Mouse (Mus musculus): Measurements from ENCODE around the gene Tada3. TPM values are rescaled to one million over a fixed set of nuclear protein-coding genes. Genes with fewer than 3 reads are reported as not detected.
A peak's percentile ranks its signal among the peaks of the same experiment; 100 is the strongest.

Gene Tada3
- polyA plus RNA-seq (2011; ENCODE audit: insufficient read depth, insufficient read length, low replicate concordance, missing spikeins), result 12.0 and 21.6 TPM in 2 replicates

- 1% methylated on average over 61 of the region's 61 CpGs for WGBS
- Histone ChIP-seq H3K4me1 (ENCODE audit: control insufficient read depth, insufficient read depth, low read length) (peaks cover 4% of the 10 kb centered on the region), H3K27ac (ENCODE audit: control insufficient read depth, insufficient read depth, low read depth, low read length, poor library complexity) (peak within 1 kb of the TSS; percentile 90), H3K4me3 (replicated peaks; ENCODE audit: control insufficient read depth, low read depth, low read length) (peak within 1 kb of the TSS; percentile 93)
- TF ChIP-seq CTCF (IDR thresholded peaks at IDR 0.05; ENCODE audit: control insufficient read depth, insufficient read depth, low read length) (no peak; the same call in 1 of the 2 replicates), POLR2A (IDR thresholded peaks at IDR 0.05; ENCODE audit: borderline replicate concordance, control insufficient read depth, low read depth, low read length) (peak; percentile 87; the same call in 1 of the 2 replicates)
These were observed at the start of gene Tada3, which contains the start of gene Arpc4 for GRCm38 (mm10) chr6:113377496-113378385. Gene Tada3, minus strand, starts transcription at chr6:113377883. Gene Arpc4, plus strand, starts transcription at chr6:113378115.

- TF ChIP-seq CTCF (IDR thresholded peaks at IDR 0.05; ENCODE audit: control insufficient read depth, insufficient read depth, low read length) (peak; percentile 61), POLR2A (IDR thresholded peaks at IDR 0.05; ENCODE audit: borderline replicate concordance, control insufficient read depth, low read depth, low read length) (no peak)
- 61% methylated on average over 3 of the region's 3 CpGs for WGBS
- Histone ChIP-seq H3K4me3 (replicated peaks; ENCODE audit: control insufficient read depth, low read depth, low read length) (no peak overlapping the region), H3K4me1 (ENCODE audit: control insufficient read depth, insufficient read depth, low read length) (no peaks in the 10 kb centered on the region), H3K27ac (ENCODE audit: control insufficient read depth, insufficient read depth, low read depth, low read length, poor library complexity) (no peak overlapping the region)
These were observed 49.7 kb upstream of the Tada3 start for GRCm38 (mm10) chr6:113427397-113427796.

DNA sequence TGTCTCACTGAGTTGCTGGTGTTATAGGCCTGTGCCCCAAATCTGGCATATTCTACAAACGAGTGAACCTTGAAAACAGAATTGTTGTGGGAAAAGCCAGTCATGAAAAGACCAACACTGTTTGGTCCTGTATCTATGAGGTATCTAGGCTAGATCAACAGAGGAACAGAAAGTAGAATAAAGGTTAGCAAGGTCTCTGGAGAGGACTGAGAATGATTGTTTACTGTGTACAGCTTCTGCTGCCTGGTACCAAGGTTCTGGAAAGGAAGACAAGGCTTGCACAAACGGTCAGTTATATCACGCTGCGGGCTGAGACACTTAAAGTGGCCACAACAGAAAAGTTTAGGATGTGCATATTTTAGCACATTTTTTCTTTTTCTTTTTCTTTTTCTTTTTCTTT, 49.0 kb upstream of the Tada3 start:
- H3K27ac ChIP-seq (ENCODE audit: control insufficient read depth, insufficient read depth, low read depth, low read length, poor library complexity), result no peak overlapping the region
- 91% methylated on average over 4 of the region's 4 CpGs for WGBS
- H3K4me3 ChIP-seq (replicated peaks; ENCODE audit: control insufficient read depth, low read depth, low read length), result no peak overlapping the region
- H3K4me1 ChIP-seq (ENCODE audit: control insufficient read depth, insufficient read depth, low read length), result no peaks in the 10 kb centered on the region
- TF ChIP-seq CTCF (IDR thresholded peaks at IDR 0.05; ENCODE audit: control insufficient read depth, insufficient read depth, low read length) (no peak), POLR2A (IDR thresholded peaks at IDR 0.05; ENCODE audit: borderline replicate concordance, control insufficient read depth, low read depth, low read length) (no peak)

- H3K27ac ChIP-seq (ENCODE audit: control insufficient read depth, insufficient read depth, low read depth, low read length, poor library complexity), result no peak overlapping the region
- H3K4me3 ChIP-seq (replicated peaks; ENCODE audit: control insufficient read depth, low read depth, low read length), result no peak overlapping the region
- no peaks in the 10 kb centered on the region; the same call in 1 of the 2 replicates for H3K4me1 ChIP-seq (ENCODE audit: control insufficient read depth, insufficient read depth, low read length)
- WGBS, result 81% methylated on average over 7 of the region's 7 CpGs
- no peak for TF ChIP-seq CTCF (IDR thresholded peaks at IDR 0.05; ENCODE audit: control insufficient read depth, insufficient read depth, low read length)
- no peak for TF ChIP-seq POLR2A (IDR thresholded peaks at IDR 0.05; ENCODE audit: borderline replicate concordance, control insufficient read depth, low read depth, low read length)
These were observed 46.5 kb upstream of the Tada3 start for GRCm38 (mm10) chr6:113424187-113424586.

DNA sequence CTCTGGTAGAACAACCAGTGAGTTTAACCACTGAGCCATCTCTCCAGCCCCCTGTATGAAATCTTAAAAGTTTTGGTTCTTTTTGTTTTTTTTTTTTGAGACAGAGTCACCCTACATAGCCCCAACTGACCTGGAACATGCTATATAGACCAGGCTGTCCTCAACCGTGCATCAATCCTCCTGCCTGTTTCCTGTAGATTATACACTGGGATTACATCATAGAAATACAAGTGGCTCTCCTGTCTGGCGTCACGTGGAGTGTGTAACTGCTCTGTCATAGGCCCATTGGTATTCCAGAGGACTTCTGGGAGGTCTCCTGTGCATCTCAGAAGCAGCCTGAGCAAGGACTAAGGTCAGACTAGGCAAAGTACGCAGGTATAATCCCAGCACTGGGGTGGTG, 45.3 kb upstream of the Tada3 start:
- no peak overlapping the region for H3K4me3 ChIP-seq (replicated peaks; ENCODE audit: control insufficient read depth, low read depth, low read length)
- no peak overlapping the region for H3K27ac ChIP-seq (ENCODE audit: control insufficient read depth, insufficient read depth, low read depth, low read length, poor library complexity)
- 37% methylated on average over 4 of the region's 4 CpGs for WGBS
- TF ChIP-seq POLR2A (IDR thresholded peaks at IDR 0.05; ENCODE audit: borderline replicate concordance, control insufficient read depth, low read depth, low read length), result no peak
- H3K4me1 ChIP-seq (ENCODE audit: control insufficient read depth, insufficient read depth, low read length), result peaks cover 2% of the 10 kb centered on the region; the same call in 1 of the 2 replicates

GRCm38 (mm10) chr6:113419199-113419587, 41.5 kb upstream of the Tada3 start, which contains the start of gene Rpusd3:
Gene Rpusd3, minus strand, starts transcription at chr6:113419340.
- under 1% methylated on average over 25 of the region's 25 CpGs for WGBS
- peaks cover 2% of the 10 kb centered on the region; the same call in 1 of the 2 replicates for H3K4me1 ChIP-seq (ENCODE audit: control insufficient read depth, insufficient read depth, low read length)

DNA sequence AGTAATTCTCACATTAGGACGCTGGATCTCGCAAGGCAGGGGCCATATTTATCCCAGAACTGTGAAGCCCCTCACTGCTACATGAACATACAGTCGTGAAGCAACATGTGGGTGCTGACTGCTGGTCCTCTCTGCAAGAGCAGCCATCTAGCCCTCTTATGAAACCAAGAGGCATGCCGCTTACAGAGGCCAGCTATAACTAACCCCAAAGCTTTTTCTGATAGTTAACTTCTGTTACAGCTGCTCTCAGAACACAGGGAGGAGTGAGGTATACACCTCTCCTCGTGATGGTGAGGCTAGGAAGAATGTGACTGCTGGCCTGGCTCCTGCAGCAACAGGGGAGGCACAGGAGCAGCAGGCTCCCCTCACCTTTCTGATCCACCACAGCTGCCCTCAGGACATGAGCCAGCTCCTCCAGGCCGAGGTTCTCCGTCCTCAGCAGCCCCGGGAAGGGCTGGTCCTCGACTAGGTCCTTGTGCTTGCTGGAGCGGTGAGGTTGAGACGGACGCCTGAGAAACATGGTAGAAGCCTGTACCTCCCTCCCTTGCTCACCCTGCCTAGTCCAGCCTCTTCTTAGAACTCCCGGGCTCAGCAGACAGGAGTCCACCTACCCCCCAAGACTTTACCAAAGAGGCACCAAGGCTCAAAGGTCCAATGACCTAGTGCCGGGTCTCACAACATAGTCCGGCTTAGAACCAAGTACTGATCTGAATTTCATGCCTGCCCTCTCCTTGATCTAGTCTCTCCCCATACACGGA, 40.9 kb upstream of the Tada3 start:
- WGBS, result 11% methylated on average over 16 of the region's 16 CpGs
- peaks cover 2% of the 10 kb centered on the region; the same call in 1 of the 2 replicates for H3K4me1 ChIP-seq (ENCODE audit: control insufficient read depth, insufficient read depth, low read length)
- TF ChIP-seq CTCF (IDR thresholded peaks at IDR 0.05; ENCODE audit: control insufficient read depth, insufficient read depth, low read length) (no peak), POLR2A (IDR thresholded peaks at IDR 0.05; ENCODE audit: borderline replicate concordance, control insufficient read depth, low read depth, low read length) (no peak)
- no peak overlapping the region; the same call in 1 of the 2 replicates for H3K27ac ChIP-seq (ENCODE audit: control insufficient read depth, insufficient read depth, low read depth, low read length, poor library complexity)
- H3K4me3 ChIP-seq (replicated peaks; ENCODE audit: control insufficient read depth, low read depth, low read length), result peak overlapping the region; percentile 77

More at GRCm38 (mm10) chr6:113419199-113419587, 41.5 kb upstream of the Tada3 start, which contains the start of gene Rpusd3:
- H3K27ac ChIP-seq (ENCODE audit: control insufficient read depth, insufficient read depth, low read depth, low read length, poor library complexity), result no peak within 1 kb of the TSS; the same call in 1 of the 2 replicates
- H3K4me3 ChIP-seq (replicated peaks; ENCODE audit: control insufficient read depth, low read depth, low read length), result peak within 1 kb of the TSS; percentile 77
- TF ChIP-seq CTCF (IDR thresholded peaks at IDR 0.05; ENCODE audit: control insufficient read depth, insufficient read depth, low read length) (no peak), POLR2A (IDR thresholded peaks at IDR 0.05; ENCODE audit: borderline replicate concordance, control insufficient read depth, low read depth, low read length) (peak; percentile 71; the same call in 1 of the 2 replicates)
